9 mouse cellular contexts compared by ENCODE assay signal in the genomic region with DNA sequence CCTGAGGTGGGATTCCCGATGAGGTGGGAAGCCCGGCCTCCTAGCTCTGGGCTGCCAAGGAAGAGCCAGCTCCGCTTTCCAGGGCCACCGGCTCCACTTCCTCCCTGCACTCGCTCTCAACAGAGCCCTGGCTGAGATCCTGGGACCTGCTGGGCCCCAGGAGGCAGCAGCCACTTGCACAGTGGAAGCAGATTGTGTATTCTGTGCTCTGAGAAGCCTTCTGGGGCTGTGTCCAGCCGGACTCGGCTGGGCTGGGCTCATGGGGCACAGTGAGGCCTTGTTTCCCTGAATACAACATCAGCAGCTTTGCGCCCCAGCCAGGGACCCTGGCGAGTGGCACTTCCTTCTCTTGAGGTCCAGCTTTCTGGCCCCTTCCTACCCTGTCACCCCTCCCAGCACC. TPM values are rescaled to one million over a fixed set of nuclear protein-coding genes. Genes with fewer than 3 reads are reported as not detected.
A peak's percentile ranks its signal among the peaks of the same experiment; 100 is the strongest.
DNase-seq lines count a peak whose midpoint lies in the region; ATAC-seq lines count a peak whose summit lies in the region.
"Had no signal": no experiment of that assay in that cellular context is flagged by ENCODE, and none has a peak within 500 bp of the region (broad histone marks: within the 10 kb centered on the region; RNA-seq: fewer than 3 reads in every experiment).

No protein-coding gene starts in this region.

- H3K9me3 ChIP-seq in heart, embryonic 15.5 days (replicated peaks) = no peaks in the 10 kb centered on the region
- H3K9me3 ChIP-seq in liver, embryonic 15.5 days (replicated peaks) = no peaks in the 10 kb centered on the region
- no peaks in the 10 kb centered on the region for H3K9me3 ChIP-seq in stomach, embryonic 16.5 days (replicated peaks; ENCODE audit: control insufficient read depth, low read length)

- 39% methylated on average over 9 of the region's 9 CpGs for WGBS in heart, embryonic 15.5 days
- 75% methylated on average over 9 of the region's 9 CpGs for WGBS in liver, embryonic 15.5 days (ENCODE audit: insufficient replicate concordance)
- WGBS in stomach, embryonic 16.5 days = 41% methylated on average over 9 of the region's 9 CpGs

- no peak for ATAC-seq in heart, embryonic 15.5 days (replicated peaks; ENCODE audit: insufficient number of reproducible peaks, insufficient read depth, low FRiP score, low read depth)
- ATAC-seq in liver, embryonic 15.5 days (ENCODE audit: insufficient read depth) = no peak
- ATAC-seq in stomach, embryonic 16.5 days (ENCODE audit: insufficient read depth, low FRiP score) = no peak

- peak overlapping the region; percentile 93 for H3K9ac ChIP-seq in heart, embryonic 15.5 days
- no peak overlapping the region for H3K9ac ChIP-seq in liver, embryonic 15.5 days
- peak overlapping the region; percentile 92 for H3K9ac ChIP-seq in stomach, embryonic 16.5 days (ENCODE audit: low read length)

- peak; percentile 45 to 78 for DNase-seq in layer of hippocampus, adult 18-20 months (ENCODE audit: low spot score in 2 of 2)
- DNase-seq in layer of hippocampus, postnatal 25 days (ENCODE audit: extremely low spot score in 1 of 2, low spot score in 1 of 2) = no peak
- peak; percentile 81 for DNase-seq in cerebellum, adult 9-11 months
- no peak for DNase-seq in adrenal gland, adult 2 months
- no peak for DNase-seq in B cell, adult 2 months

- H3K4me2 ChIP-seq in heart, embryonic 15.5 days = peak overlapping the region; percentile 98
- H3K4me2 ChIP-seq in liver, embryonic 15.5 days = peak overlapping the region; percentile 99
- peak overlapping the region; percentile 99 for H3K4me2 ChIP-seq in stomach, embryonic 16.5 days (ENCODE audit: low read depth, low read length)

- peak overlapping the region; percentile 89 for H3K4me3 ChIP-seq in heart, embryonic 15.5 days
- H3K4me3 ChIP-seq in liver, embryonic 15.5 days (replicated peaks) = peak overlapping the region; percentile 87; the same call in 1 of the 2 replicates
- H3K4me3 ChIP-seq in stomach, embryonic 16.5 days (replicated peaks; ENCODE audit: low read length) = peak overlapping the region; percentile 75

- no peaks in the 10 kb centered on the region for H3K36me3 ChIP-seq in heart, embryonic 15.5 days
- peaks cover 18% of the 10 kb centered on the region for H3K36me3 ChIP-seq in liver, embryonic 15.5 days (replicated peaks)
- H3K36me3 ChIP-seq in stomach, embryonic 16.5 days (ENCODE audit: control insufficient read depth, insufficient read depth, low read length) = no peaks in the 10 kb centered on the region

- H3K4me1 ChIP-seq in heart, embryonic 15.5 days (replicated peaks) = peaks cover 76% of the 10 kb centered on the region
- H3K4me1 ChIP-seq in liver, embryonic 15.5 days (replicated peaks) = peaks cover 90% of the 10 kb centered on the region
- H3K4me1 ChIP-seq in stomach, embryonic 16.5 days (ENCODE audit: control insufficient read depth, insufficient read depth, low read length) = peaks cover 73% of the 10 kb centered on the region

- H3K27me3 ChIP-seq in heart, embryonic 15.5 days = no peaks in the 10 kb centered on the region
- 0 out of 2 replicates have a peak, but pooled peaks cover 11% of the 10 kb centered on the region for H3K27me3 ChIP-seq in liver, embryonic 15.5 days
- no peaks in the 10 kb centered on the region for H3K27me3 ChIP-seq in stomach, embryonic 16.5 days (ENCODE audit: control insufficient read depth, insufficient read depth, low read length)

- peak overlapping the region; percentile 68 for H3K27ac ChIP-seq in heart, embryonic 15.5 days
- H3K27ac ChIP-seq in liver, embryonic 15.5 days (replicated peaks) = peak overlapping the region; percentile 59
- H3K27ac ChIP-seq in stomach, embryonic 16.5 days (ENCODE audit: low read length) = peak overlapping the region; percentile 61

RNA-seq across cellular contexts. Expression of a gene that starts 2.8 kb away (rescaled TPM):
- total RNA-seq in layer of hippocampus, adult 18-20 months (2021) = 100 to 1,000 TPM; 157 to 184 TPM
- total RNA-seq in layer of hippocampus, postnatal 25 days (2021) = 100 to 1,000 TPM; 125 to 131 TPM
- 62.0 and 79.3 TPM in 2 replicates for polyA plus RNA-seq in heart, embryonic 15.5 days (2015; fragmentation: Nextera tagmentation; extraction: Ambion mirVana)
- 45.8 and 48.4 TPM in 2 replicates for polyA plus RNA-seq in liver, embryonic 15.5 days (2015; fragmentation: Nextera tagmentation; extraction: Ambion mirVana)
- 108 and 110 TPM in 2 replicates for polyA plus RNA-seq in stomach, embryonic 16.5 days (2015; fragmentation: Nextera tagmentation; extraction: Ambion mirVana)
- total RNA-seq in adrenal gland, adult 2 months (2021) = 10 to 100 TPM; 26.9 to 30.7 TPM
- 61.4 and 62.8 TPM in 2 replicates for polyA plus RNA-seq in adrenal gland, adult 2 months (2012; rRNA removed)

RNA-seq across cellular contexts. Expression of a gene that starts 25.8 kb away (rescaled TPM):
- total RNA-seq in layer of hippocampus, adult 18-20 months (2021) = not detected
- not detected for total RNA-seq in layer of hippocampus, postnatal 25 days (2021)
- polyA plus RNA-seq in heart, embryonic 15.5 days (2015; fragmentation: Nextera tagmentation; extraction: Ambion mirVana) = not detected in 2 replicates
- not detected in 2 replicates for polyA plus RNA-seq in liver, embryonic 15.5 days (2015; fragmentation: Nextera tagmentation; extraction: Ambion mirVana)
- polyA plus RNA-seq in stomach, embryonic 16.5 days (2015; fragmentation: Nextera tagmentation; extraction: Ambion mirVana) = 0.18 and 0.67 TPM in 2 replicates
- total RNA-seq in adrenal gland, adult 2 months (2021) = not detected
- polyA plus RNA-seq in adrenal gland, adult 2 months (2012; rRNA removed) = not detected in 2 replicates
- total RNA-seq: layer of hippocampus, postnatal 36 days had no signal

RNA-seq across cellular contexts. Expression of a gene that starts 45.9 kb away (rescaled TPM):
- total RNA-seq in layer of hippocampus, adult 18-20 months (2021) = not detected
- not detected for total RNA-seq in layer of hippocampus, postnatal 25 days (2021)
- polyA plus RNA-seq in heart, embryonic 15.5 days (2015; fragmentation: Nextera tagmentation; extraction: Ambion mirVana) = 0.35 TPM in 1 of 2 replicates, not detected in the other
- polyA plus RNA-seq in liver, embryonic 15.5 days (2015; fragmentation: Nextera tagmentation; extraction: Ambion mirVana) = 0.14 and 3.3 TPM in 2 replicates
- polyA plus RNA-seq in stomach, embryonic 16.5 days (2015; fragmentation: Nextera tagmentation; extraction: Ambion mirVana) = 754 and 1,267 TPM in 2 replicates
- not detected for total RNA-seq in adrenal gland, adult 2 months (2021)
- 0.25 and 0.59 TPM in 2 replicates for polyA plus RNA-seq in adrenal gland, adult 2 months (2012; rRNA removed)
- total RNA-seq: layer of hippocampus, postnatal 36 days had no signal

Comparison
In these comparisons a context has a peak if more than half of its experiments do, and no peak if none do; other contexts are left out.
1. DNase-seq: peak in layer of hippocampus, adult 18-20 months (2 of 2) and cerebellum, adult 9-11 months (single experiment); none in layer of hippocampus, postnatal 25 days (0 of 2), adrenal gland, adult 2 months (single experiment) and B cell, adult 2 months (0 of 2).
2. RNA of a gene that starts 45.9 kb away (polyA plus RNA-seq): 754 to 1,267 TPM in stomach, embryonic 16.5 days; 0.35 TPM in heart, embryonic 15.5 days, 0.25 to 0.59 TPM in adrenal gland, adult 2 months and 0.14 to 3.3 TPM in liver, embryonic 15.5 days; every median in the first group is over 100 times any median in the second.
3. Peak in every context shown above with its lines, with median percentiles within 50 percentile points of each other: H3K27ac ChIP-seq, H3K4me2 ChIP-seq and H3K4me3 ChIP-seq.